Mouse (Mus musculus) erythroblast, adult 5-6 weeks (primary cell): ENCODE data around the gene Serpinb2. TPM values are rescaled to one million over a fixed set of nuclear protein-coding genes. Genes with fewer than 3 reads are reported as not detected.

Experiments
- ATAC-seq: replicated peaks from 2 replicates; pipeline ENCODE4 v1.8.0; 2016; ENCODE audit warnings: moderate number of reproducible peaks, mild to moderate bottlenecking, moderate TSS enrichment, inconsistent platforms; ENCODE audit not compliant: poor library complexity, low FRiP score, severe bottlenecking
- total RNA-seq, 2 experiments: library from RNA; stranded (forward) in 1 of 2; stranded (reverse) in 1 of 2; fragments of 150-400 nt in 1 of 2; fragments of 200-764, 138-1000 nt in 1 of 2; gene quantifications; 2 replicates each; pipeline versions ENCODE4 v1.2.3 to v1.2.4; 2015 to 2017; ENCODE audit warnings: low replicate concordance in 2 of 2

Serpinb2 gene
- 0.38 and 0.63 TPM in 2 replicates for total RNA-seq (2015; ENCODE audit: low replicate concordance)
- 0.51 and 1.7 TPM in 2 replicates for total RNA-seq (2017; ENCODE audit: low replicate concordance)

- no peak for ATAC-seq
These were observed at the start of gene Serpinb2 for GRCm38 (mm10) chr1:107511252-107511651. TSS of gene Serpinb2 (plus strand) at chr1:107511423.

- no peak for ATAC-seq
These were observed 31.3 kb upstream of the Serpinb2 start for GRCm38 (mm10) chr1:107479909-107480308.

- no peak; the same call in 1 of the 2 replicates for ATAC-seq
These were observed 29.8 kb upstream of the Serpinb2 start for GRCm38 (mm10) chr1:107481452-107481851.

GRCm38 (mm10) chr1:107489577-107489976 is 21.6 kb upstream of the Serpinb2 start:
- ATAC-seq: no peak

- ATAC-seq: no peak
These were observed 14.4 kb upstream of the Serpinb2 start for GRCm38 (mm10) chr1:107496789-107497188.

- no peak for ATAC-seq
These were observed 9.2 kb upstream of the Serpinb2 start for GRCm38 (mm10) chr1:107502025-107502424.

- no peak for ATAC-seq
These were observed 7.9 kb upstream of the Serpinb2 start for GRCm38 (mm10) chr1:107503294-107503693.

- no peak for ATAC-seq
These were observed 5.2 kb upstream of the Serpinb2 start for GRCm38 (mm10) chr1:107505898-107506562.

GRCm38 (mm10) chr1:107512194-107513138 is 1.2 kb downstream of the Serpinb2 start:
- ATAC-seq: no peak

- no peak for ATAC-seq
These were observed 2.3 kb downstream of the Serpinb2 start for GRCm38 (mm10) chr1:107513530-107513929.

GRCm38 (mm10) chr1:107515839-107516498 is 4.7 kb downstream of the Serpinb2 start:
- no peak for ATAC-seq

GRCm38 (mm10) chr1:107525592-107525991 is 14.4 kb downstream of the Serpinb2 start:
- no peak for ATAC-seq

- ATAC-seq: no peak
These were observed 17.3 kb downstream of the Serpinb2 start for GRCm38 (mm10) chr1:107528325-107529078.

- no peak for ATAC-seq
These were observed 18.3 kb downstream of the Serpinb2 start for GRCm38 (mm10) chr1:107529365-107530052.

GRCm38 (mm10) chr1:107533736-107534135 is 22.5 kb downstream of the Serpinb2 start:
- no peak for ATAC-seq

- ATAC-seq: no peak
These were observed 26.2 kb downstream of the Serpinb2 start for GRCm38 (mm10) chr1:107537435-107537834.

- ATAC-seq: no peak
These were observed 48.3 kb downstream of the Serpinb2 start for GRCm38 (mm10) chr1:107559494-107559893.

GRCm38 (mm10) chr1:107562110-107562509 is 50.9 kb downstream of the Serpinb2 start:
- no peak for ATAC-seq

GRCm38 (mm10) chr1:107565644-107566043 is 54.4 kb downstream of the Serpinb2 start:
- ATAC-seq: no peak
